Mouse (Mus musculus) ES-Bruce4 (cell line): ENCODE results near the gene B430306N03Rik. TPM values are rescaled to one million over a fixed set of nuclear protein-coding genes. Genes with fewer than 3 reads are reported as not detected.
A peak's percentile ranks its signal among the peaks of the same experiment; 100 is the strongest.

Source experiments
- H3K27ac ChIP-seq: 2 replicates; pipeline ENCODE4 v1.5.1; 2012; ENCODE audit warnings: low read length, inconsistent platforms; ENCODE audit not compliant: insufficient read depth
- H3K27me3 ChIP-seq: 2 replicates; pipeline ENCODE4 v1.6.1; 2012; ENCODE audit warnings: mild to moderate bottlenecking, low read length, inconsistent platforms; ENCODE audit not compliant: control insufficient read depth, poor library complexity, insufficient read depth, severe bottlenecking
- H3K36me3 ChIP-seq: 2 replicates; pipeline ENCODE4 v1.6.1; 2012; ENCODE audit warnings: inconsistent platforms, mild to moderate bottlenecking, low read length, moderate library complexity; ENCODE audit not compliant: control insufficient read depth, poor library complexity, insufficient read depth, severe bottlenecking
- H3K4me1 ChIP-seq: one replicate; pipeline ENCODE4 v1.8.1; 2011; ENCODE audit warnings: low read length; ENCODE audit not compliant: control insufficient read depth, insufficient read depth
- H3K4me3 ChIP-seq: 2 replicates; pipeline ENCODE4 v1.5.1; 2011; ENCODE audit warnings: low read depth, mild to moderate bottlenecking, low read length
- H3K9ac ChIP-seq: 2 replicates; pipeline ENCODE4 v1.6.1; 2012; ENCODE audit warnings: low read depth, mild to moderate bottlenecking, inconsistent platforms; ENCODE audit not compliant: poor library complexity, severe bottlenecking
- H3K9me3 ChIP-seq: replicated peaks from 2 replicates; pipeline ENCODE4 v1.6.1; 2012; ENCODE audit warnings: mild to moderate bottlenecking, low read length, inconsistent platforms; ENCODE audit not compliant: control insufficient read depth, poor library complexity, insufficient read depth, severe bottlenecking
- CTCF ChIP-seq: IDR thresholded peaks from one replicate; pipeline ENCODE4 v1.8.1; 2011; ENCODE audit warnings: low read depth, low read length
- EP300 ChIP-seq: IDR thresholded peaks from 2 replicates; pipeline ENCODE4 v1.6.1; 2011; ENCODE audit warnings: low read depth, low read length; ENCODE audit not compliant: insufficient read depth
- POLR2A ChIP-seq: IDR thresholded peaks from one replicate; pipeline ENCODE4 v1.8.1; 2011; ENCODE audit warnings: low read length; ENCODE audit not compliant: insufficient read depth
- polyA plus RNA-seq: library from polyadenylated mRNA; stranded (reverse); fragments of >200 nt; gene quantifications from 2 replicates; pipeline ENCODE4 v1.2.4, GENCODE M21; 2011; ENCODE audit warnings: low read depth; ENCODE audit not compliant: missing spikeins, insufficient read depth, insufficient read length

B430306N03Rik gene
- polyA plus RNA-seq, 1 experiment: not detected

- TF ChIP-seq EP300: no peak
- TF ChIP-seq CTCF: no peak
- TF ChIP-seq POLR2A: no peak
- no peaks in the 10 kb centered on the region for H3K9me3 ChIP-seq
- H3K4me1 ChIP-seq: peaks cover 3% of the 10 kb centered on the region
- no peaks in the 10 kb centered on the region for H3K36me3 ChIP-seq
- peak overlapping the region; percentile 87 for H3K4me3 ChIP-seq
- H3K9ac ChIP-seq: peak overlapping the region; percentile 78
- H3K27me3 ChIP-seq: no peaks in the 10 kb centered on the region
- peak overlapping the region; percentile 29; the same call in 1 of the 2 replicates for H3K27ac ChIP-seq
Measured at GRCm38 (mm10) chr17:48280943-48281738, 34.8 kb upstream of the B430306N03Rik start.

- H3K4me3 ChIP-seq: peak overlapping the region; percentile 87
- H3K36me3 ChIP-seq: no peaks in the 10 kb centered on the region
- TF ChIP-seq CTCF: no peak
- TF ChIP-seq EP300: no peak
- no peak for TF ChIP-seq POLR2A
- H3K9me3 ChIP-seq: no peaks in the 10 kb centered on the region
- peak overlapping the region; percentile 29; the same call in 1 of the 2 replicates for H3K27ac ChIP-seq
- H3K4me1 ChIP-seq: peaks cover 3% of the 10 kb centered on the region
- H3K9ac ChIP-seq: peak overlapping the region; percentile 78
- H3K27me3 ChIP-seq: no peaks in the 10 kb centered on the region
Measured at GRCm38 (mm10) chr17:48281739-48282085, 34.2 kb upstream of the B430306N03Rik start.

DNA sequence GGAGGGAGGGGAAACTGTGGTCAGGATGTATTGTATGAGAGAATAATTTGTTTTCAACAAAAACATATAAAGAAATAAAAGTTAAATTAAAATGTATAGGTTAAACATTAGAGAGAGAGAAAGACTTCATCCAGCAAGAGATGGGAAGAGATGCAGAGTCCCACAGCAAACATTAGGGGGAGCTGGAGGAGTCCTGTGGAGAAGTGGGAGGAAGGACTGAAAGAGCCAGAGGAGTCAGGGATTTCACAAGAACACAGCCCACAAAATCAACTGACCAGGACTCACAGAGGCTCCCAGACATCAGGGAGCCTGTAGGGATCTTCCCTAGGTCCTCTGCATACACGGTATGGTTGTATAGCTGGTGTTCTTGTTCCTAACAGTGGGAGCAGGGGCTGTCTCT is 29.2 kb upstream of the B430306N03Rik start:
- TF ChIP-seq EP300 (no peak), CTCF (peak; percentile 43), POLR2A (no peak)
- Histone ChIP-seq H3K27me3 (no peaks in the 10 kb centered on the region), H3K4me3 (no peak overlapping the region), H3K9me3 (peaks cover 7% of the 10 kb centered on the region; the same call in 1 of the 2 replicates), H3K27ac (no peak overlapping the region), H3K36me3 (no peaks in the 10 kb centered on the region), H3K9ac (no peak overlapping the region), H3K4me1 (peaks cover 2% of the 10 kb centered on the region)

DNA sequence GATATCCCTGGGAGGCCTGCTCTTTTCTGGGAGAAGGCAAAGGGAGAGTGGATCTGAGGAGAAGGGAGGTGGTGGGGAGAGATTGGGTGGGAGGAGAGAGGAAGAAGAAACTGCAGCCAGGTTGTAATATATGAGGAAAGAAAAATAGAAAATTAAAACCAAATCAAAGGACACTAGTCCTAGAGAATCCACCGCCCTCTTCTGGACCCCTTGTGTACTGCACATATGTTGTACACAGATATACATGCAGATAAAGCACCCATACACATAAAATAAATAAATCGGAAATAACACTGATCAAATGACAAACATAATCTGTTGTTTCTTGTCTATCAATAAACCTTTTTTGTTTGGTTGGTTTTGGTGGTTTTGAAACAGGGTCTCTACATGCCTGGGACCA is 28.7 kb upstream of the B430306N03Rik start:
- no peak for TF ChIP-seq CTCF
- no peaks in the 10 kb centered on the region for H3K36me3 ChIP-seq
- H3K4me1 ChIP-seq: peaks cover 2% of the 10 kb centered on the region
- H3K9me3 ChIP-seq: peaks cover 7% of the 10 kb centered on the region; the same call in 1 of the 2 replicates
- no peak overlapping the region for H3K4me3 ChIP-seq
- H3K27ac ChIP-seq: no peak overlapping the region
- no peaks in the 10 kb centered on the region for H3K27me3 ChIP-seq
- no peak overlapping the region for H3K9ac ChIP-seq

DNA sequence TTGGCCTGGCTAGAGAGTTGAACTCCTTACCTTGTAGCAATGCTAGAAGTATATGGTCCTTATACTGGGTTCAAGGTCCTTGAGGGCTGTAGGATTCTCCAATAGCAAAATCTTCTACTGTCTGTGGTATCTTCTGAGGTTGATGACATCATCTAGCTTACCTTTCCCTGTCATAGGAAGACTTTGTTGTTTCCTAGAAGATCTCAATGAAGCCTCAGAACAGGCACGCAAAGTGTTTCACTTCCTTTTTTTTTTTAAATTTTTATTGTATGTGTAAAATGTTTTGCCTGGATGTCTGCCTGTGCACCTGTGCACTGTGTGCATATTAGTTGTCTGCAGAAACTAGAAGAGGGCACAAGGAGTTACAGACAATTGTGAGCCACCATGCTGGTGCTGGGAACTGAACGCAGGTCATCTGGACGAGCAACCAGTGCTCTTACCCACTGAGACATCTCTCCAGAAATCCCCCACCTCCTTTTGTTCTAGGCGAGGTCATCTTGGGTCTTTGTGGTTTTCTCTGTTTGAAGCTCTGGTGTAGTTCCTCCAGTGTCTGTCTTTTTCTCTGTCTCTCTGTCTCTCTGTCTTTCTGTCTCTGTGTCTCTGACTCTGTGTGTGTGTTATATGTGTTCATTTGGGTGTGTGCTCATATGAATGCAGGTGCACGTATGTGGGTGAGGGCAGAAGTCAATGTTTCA is 22.3 kb upstream of the B430306N03Rik start:
- Histone ChIP-seq H3K27ac (no peak overlapping the region), H3K27me3 (no peaks in the 10 kb centered on the region), H3K4me1 (peaks cover 4% of the 10 kb centered on the region), H3K9ac (no peak overlapping the region), H3K36me3 (no peaks in the 10 kb centered on the region), H3K4me3 (no peak overlapping the region), H3K9me3 (peaks cover 4% of the 10 kb centered on the region; the same call in 1 of the 2 replicates)
- TF ChIP-seq CTCF (no peak), EP300 (no peak), POLR2A (no peak)

- Histone ChIP-seq H3K9ac (no peak within 1 kb of the TSS), H3K36me3 (no peaks in the 10 kb centered on the region), H3K27ac (peak within 1 kb of the TSS; percentile 26), H3K9me3 (no peaks in the 10 kb centered on the region), H3K4me3 (no peak within 1 kb of the TSS), H3K4me1 (peaks cover 7% of the 10 kb centered on the region), H3K27me3 (no peaks in the 10 kb centered on the region)
- TF ChIP-seq EP300 (no peak), CTCF (no peak), POLR2A (no peak)
Measured at GRCm38 (mm10) chr17:48299203-48299602, 16.7 kb upstream of the B430306N03Rik start, which contains the start of gene Treml2. TSS of gene Treml2 (plus strand) at chr17:48299498.
